Mouse (Mus musculus): ENCODE data around the gene Tmub1. TPM values are rescaled to one million over a fixed set of nuclear protein-coding genes. Genes with fewer than 3 reads are reported as not detected.

Gene Tmub1
- total and polyA plus RNA-seq, 2 experiments from 2014 or later = 16.5 to 36.7 TPM

DNA sequence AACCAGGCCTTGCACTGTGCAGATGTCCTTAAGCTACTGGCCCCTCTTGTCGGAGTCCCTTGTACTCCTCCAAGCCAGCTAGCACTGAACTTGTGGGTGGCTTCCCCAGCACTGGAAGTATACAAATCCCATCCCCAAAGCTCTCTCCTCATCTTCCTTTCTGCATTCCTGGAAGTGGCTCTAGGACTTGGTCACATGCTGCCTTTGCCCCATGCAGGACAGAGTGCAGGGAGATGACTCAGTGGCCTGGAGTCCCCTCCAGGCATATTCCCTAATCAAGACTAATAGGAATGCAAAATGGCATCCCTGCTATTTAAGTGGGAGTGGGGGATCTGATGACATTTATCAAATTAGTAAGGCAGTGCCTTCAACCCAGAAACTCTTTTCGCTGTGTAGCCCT lies 35.6 kb downstream of the Tmub1 start:
- Histone ChIP-seq H3K9ac (replicated peaks; ENCODE audit: low read depth, low read length) (no peak overlapping the region), H3K4me3 (ENCODE audit: low read depth, low read length) (no peak overlapping the region), H3K9me3 (replicated peaks; ENCODE audit: control insufficient read depth, low read length) (no peaks in the 10 kb centered on the region), H3K36me3 (replicated peaks; ENCODE audit: control insufficient read depth, insufficient read depth, low read length) (0 out of 2 replicates have a peak, but pooled peaks cover 5% of the 10 kb centered on the region), H3K4me1 (ENCODE audit: control insufficient read depth, insufficient read depth) (0 out of 2 replicates have a peak, but pooled peaks cover 3% of the 10 kb centered on the region), H3K27ac (ENCODE audit: low read depth) (no peak overlapping the region), H3K4me2 (ENCODE audit: low read depth, low read length) (no peak overlapping the region), H3K27me3 (ENCODE audit: control insufficient read depth, insufficient read depth, low read length) (no peaks in the 10 kb centered on the region)
- DNase-seq (ENCODE audit: low spot score) (no peak), ATAC-seq (ENCODE audit: insufficient read depth, low read depth) (no peak)
- WGBS = 70% methylated on average over 2 of the region's 2 CpGs
- TF ChIP-seq EP300 (IDR thresholded peaks at IDR 0.05; ENCODE audit: low read depth) (no peak), CTCF (IDR thresholded peaks at IDR 0.05; ENCODE audit: low read depth) (no peak)

DNA sequence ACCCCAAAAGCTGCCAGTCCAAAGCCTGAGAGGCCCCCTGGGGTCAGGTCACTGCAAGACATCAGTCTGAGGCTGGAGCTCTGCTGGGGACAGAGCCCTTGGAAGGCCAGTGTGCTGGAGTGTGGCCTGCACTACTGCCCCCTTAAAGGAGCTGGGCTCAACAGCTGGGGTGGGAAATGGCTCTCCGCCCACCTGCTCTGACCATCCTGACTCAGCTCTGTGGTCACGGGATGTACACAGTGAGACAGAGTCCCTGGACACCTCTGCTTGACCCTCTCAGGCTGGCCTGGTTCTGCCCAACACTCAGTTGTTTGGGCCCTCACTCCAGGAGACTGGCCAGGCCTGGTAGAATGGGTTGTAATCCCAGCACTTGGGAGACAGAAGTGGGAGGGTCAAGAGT lies 38.2 kb downstream of the Tmub1 start:
- Histone ChIP-seq H3K27me3 (ENCODE audit: control insufficient read depth, insufficient read depth, low read length) (no peaks in the 10 kb centered on the region), H3K9me3 (replicated peaks; ENCODE audit: control insufficient read depth, low read length) (no peaks in the 10 kb centered on the region), H3K27ac (ENCODE audit: low read depth) (no peak overlapping the region), H3K36me3 (replicated peaks; ENCODE audit: control insufficient read depth, insufficient read depth, low read length) (peaks cover 23% of the 10 kb centered on the region), H3K9ac (replicated peaks; ENCODE audit: low read depth, low read length) (no peak overlapping the region), H3K4me2 (ENCODE audit: low read depth, low read length) (no peak overlapping the region), H3K4me1 (ENCODE audit: control insufficient read depth, insufficient read depth) (no peaks in the 10 kb centered on the region), H3K4me3 (ENCODE audit: low read depth, low read length) (no peak overlapping the region)
- WGBS = 78% methylated on average over 2 of the region's 2 CpGs
- 0 out of 2 replicates have a peak, but pooled peaks have one; percentile 11 for ATAC-seq (ENCODE audit: insufficient read depth, low read depth)
- TF ChIP-seq CTCF (IDR thresholded peaks at IDR 0.05; ENCODE audit: low read depth) (no peak), EP300 (IDR thresholded peaks at IDR 0.05; ENCODE audit: low read depth) (no peak)
- no peak for DNase-seq (ENCODE audit: low spot score)

DNA sequence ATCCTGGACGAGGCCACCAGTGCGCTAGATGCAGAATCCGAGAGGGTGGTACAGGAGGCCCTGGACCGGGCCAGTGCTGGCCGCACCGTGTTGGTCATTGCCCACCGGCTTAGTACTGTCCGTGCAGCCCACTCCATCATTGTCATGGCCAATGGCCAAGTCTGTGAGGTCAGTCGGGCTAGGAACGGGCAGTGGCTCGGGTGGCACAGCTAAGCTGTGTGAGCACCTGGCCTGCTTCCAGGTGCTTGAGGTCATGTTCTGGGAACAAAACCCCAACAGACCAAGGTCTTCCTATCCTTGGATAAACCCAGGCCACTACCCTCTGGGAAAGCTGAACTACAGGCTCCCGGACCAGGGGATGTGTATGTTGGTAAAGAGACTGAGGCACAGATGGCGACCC lies 39.0 kb downstream of the Tmub1 start:
- peak; percentile 27 for DNase-seq (ENCODE audit: low spot score)
- no peak overlapping the region for H3K4me2 ChIP-seq (ENCODE audit: low read depth, low read length)
- ATAC-seq (ENCODE audit: insufficient read depth, low read depth) = peak; percentile 40; the same call in 1 of the 2 replicates

DNA sequence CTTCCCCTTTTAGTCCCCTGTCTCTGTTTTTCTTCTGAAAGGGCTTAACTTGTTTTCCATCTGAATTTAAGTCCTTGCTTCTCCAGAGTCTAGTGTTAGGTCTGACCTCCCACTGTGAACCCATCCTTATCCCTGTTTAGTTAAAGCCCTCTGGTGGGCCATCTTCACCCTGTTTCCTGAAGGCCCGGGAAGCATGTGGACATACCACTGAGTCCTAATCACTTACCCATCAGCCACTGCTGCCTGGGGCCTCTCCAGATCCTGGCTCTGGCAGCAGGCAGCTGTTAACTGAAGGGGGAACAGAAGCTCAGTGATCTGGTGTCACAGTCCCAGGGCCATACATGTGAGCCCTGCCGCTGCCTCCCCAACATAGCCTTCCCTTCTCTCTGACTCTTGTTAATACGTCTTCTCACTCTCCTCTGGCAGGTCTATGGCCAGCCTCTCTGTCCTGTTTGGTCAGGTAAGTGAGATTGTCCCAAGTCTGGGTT lies 42.2 kb downstream of the Tmub1 start:
- no peaks in the 10 kb centered on the region for H3K27me3 ChIP-seq (ENCODE audit: control insufficient read depth, insufficient read depth, low read length)
- TF ChIP-seq CTCF (IDR thresholded peaks at IDR 0.05; ENCODE audit: low read depth) (no peak), EP300 (IDR thresholded peaks at IDR 0.05; ENCODE audit: low read depth) (no peak)
- WGBS = 52% methylated on average over 3 of the region's 3 CpGs
- no peak for DNase-seq (ENCODE audit: low spot score)
- no peak overlapping the region for H3K27ac ChIP-seq (ENCODE audit: low read depth)
- peaks cover 54% of the 10 kb centered on the region for H3K36me3 ChIP-seq (replicated peaks; ENCODE audit: control insufficient read depth, insufficient read depth, low read length)
- no peak overlapping the region for H3K4me2 ChIP-seq (ENCODE audit: low read depth, low read length)
- H3K9ac ChIP-seq (replicated peaks; ENCODE audit: low read depth, low read length) = no peak overlapping the region
- no peaks in the 10 kb centered on the region for H3K4me1 ChIP-seq (ENCODE audit: control insufficient read depth, insufficient read depth)
- no peak for ATAC-seq (ENCODE audit: insufficient read depth, low read depth)
- H3K4me3 ChIP-seq (ENCODE audit: low read depth, low read length) = no peak overlapping the region
- H3K9me3 ChIP-seq (replicated peaks; ENCODE audit: control insufficient read depth, low read length) = no peaks in the 10 kb centered on the region

More for the DNA sequence above, 39.0 kb downstream of the Tmub1 start:
- no peaks in the 10 kb centered on the region for H3K27me3 ChIP-seq (ENCODE audit: control insufficient read depth, insufficient read depth, low read length)
- H3K9ac ChIP-seq (replicated peaks; ENCODE audit: low read depth, low read length) = no peak overlapping the region
- TF ChIP-seq EP300 (IDR thresholded peaks at IDR 0.05; ENCODE audit: low read depth) (no peak), CTCF (IDR thresholded peaks at IDR 0.05; ENCODE audit: low read depth) (no peak)
- H3K4me1 ChIP-seq (ENCODE audit: control insufficient read depth, insufficient read depth) = no peaks in the 10 kb centered on the region
- no peak overlapping the region for H3K27ac ChIP-seq (ENCODE audit: low read depth)
- peaks cover 31% of the 10 kb centered on the region for H3K36me3 ChIP-seq (replicated peaks; ENCODE audit: control insufficient read depth, insufficient read depth, low read length)
- WGBS = 78% methylated on average over 13 of the region's 13 CpGs
- H3K4me3 ChIP-seq (ENCODE audit: low read depth, low read length) = no peak overlapping the region
- no peaks in the 10 kb centered on the region for H3K9me3 ChIP-seq (replicated peaks; ENCODE audit: control insufficient read depth, low read length)

DNA sequence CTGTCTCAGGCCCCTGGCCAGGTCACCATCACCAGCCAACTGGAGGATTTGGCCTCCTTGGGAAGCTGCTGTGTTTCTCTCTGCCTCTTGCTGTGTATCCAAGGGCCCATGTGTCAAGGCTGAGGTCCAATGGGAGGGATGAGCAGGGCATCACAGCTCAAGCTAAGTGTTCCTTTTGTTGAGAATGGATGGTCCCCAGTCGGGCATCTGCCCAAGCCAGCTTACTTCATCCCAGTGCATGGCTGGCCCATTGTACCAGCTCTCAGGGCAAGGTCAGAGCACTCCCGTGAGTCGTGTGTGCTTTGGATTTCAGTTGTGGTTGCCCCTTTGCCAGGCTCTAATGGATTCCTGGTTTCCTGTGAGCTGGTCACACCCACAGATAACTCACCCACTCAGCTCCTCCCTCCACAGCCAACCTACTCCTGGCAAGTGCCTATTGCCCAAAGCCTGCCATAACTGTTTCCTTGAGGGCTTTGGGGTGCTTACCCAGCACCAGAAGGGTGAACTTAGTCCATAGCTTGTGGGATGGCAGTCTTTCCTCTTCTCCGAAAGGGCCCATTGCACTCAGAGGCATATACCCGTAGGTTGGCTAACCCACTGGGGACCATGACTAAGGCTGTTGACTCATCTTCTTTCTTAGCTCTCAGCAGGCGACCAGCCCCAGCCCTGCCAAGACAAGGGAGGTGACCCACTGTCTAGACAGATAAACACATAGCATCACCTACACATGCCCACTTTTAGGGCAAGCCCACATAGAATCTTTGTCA lies 42.9 kb downstream of the Tmub1 start:
- WGBS = 81% methylated on average over 6 of the region's 6 CpGs
- no peak for TF ChIP-seq EP300 (IDR thresholded peaks at IDR 0.05; ENCODE audit: low read depth)
- TF ChIP-seq CTCF (IDR thresholded peaks at IDR 0.05; ENCODE audit: low read depth) = no peak
- Histone ChIP-seq H3K9me3 (replicated peaks; ENCODE audit: control insufficient read depth, low read length) (no peaks in the 10 kb centered on the region), H3K4me2 (ENCODE audit: low read depth, low read length) (no peak overlapping the region), H3K36me3 (replicated peaks; ENCODE audit: control insufficient read depth, insufficient read depth, low read length) (peaks cover 61% of the 10 kb centered on the region), H3K27ac (ENCODE audit: low read depth) (no peak overlapping the region), H3K4me1 (ENCODE audit: control insufficient read depth, insufficient read depth) (no peaks in the 10 kb centered on the region), H3K27me3 (ENCODE audit: control insufficient read depth, insufficient read depth, low read length) (no peaks in the 10 kb centered on the region), H3K9ac (replicated peaks; ENCODE audit: low read depth, low read length) (no peak overlapping the region), H3K4me3 (ENCODE audit: low read depth, low read length) (no peak overlapping the region)
- ATAC-seq (ENCODE audit: insufficient read depth, low read depth) = no peak
- DNase-seq (ENCODE audit: low spot score) = no peak
